Comparison of ENCODE assay signal across 10 mouse cellular contexts in genomic region chr12:26885831-26886634, GRCm38 (mm10).
DNase-seq lines count a peak whose midpoint lies in the region; ATAC-seq lines count a peak whose summit lies in the region.
"Had no signal": no experiment of that assay in that cellular context is flagged by ENCODE, and none has a peak within 500 bp of the region (broad histone marks: within the 10 kb centered on the region; RNA-seq: fewer than 3 reads in every experiment).

No protein-coding gene starts in this region.

- ATAC-seq in forebrain, embryonic 11.5 days (replicated peaks; ENCODE audit: low FRiP score) = peak; percentile 73
- ATAC-seq: Patski had no signal

- intact Hi-C loops in heart, postnatal 10 days (cut with DNase I) = no loop called here

- no peaks in the 10 kb centered on the region for H3K36me3 ChIP-seq in forebrain, embryonic 11.5 days (ENCODE audit: control insufficient read depth, insufficient read depth, low read length)
- no peaks in the 10 kb centered on the region for H3K36me3 ChIP-seq in limb, embryonic 10.5 days

- WGBS in forebrain, embryonic 11.5 days = 12% methylated on average over 12 of the region's 12 CpGs
- 41% methylated on average over 12 of the region's 12 CpGs for WGBS in limb, embryonic 10.5 days

- H3K27ac ChIP-seq in forebrain, embryonic 11.5 days (ENCODE audit: low read depth, low read length) = peak overlapping the region; percentile 84
- H3K27ac ChIP-seq in limb, embryonic 10.5 days = peak overlapping the region; percentile 71

- peak overlapping the region; percentile 2; the same call in 1 of the 2 replicates for H3K4me2 ChIP-seq in forebrain, embryonic 11.5 days (ENCODE audit: low read depth, low read length, severe bottlenecking)

- no peak overlapping the region for H3K4me3 ChIP-seq in forebrain, embryonic 11.5 days (ENCODE audit: low read depth, low read length)
- no peak overlapping the region for H3K4me3 ChIP-seq in limb, embryonic 10.5 days
- H3K4me3 ChIP-seq: erythroblast, embryonic 14.5 days had no signal

- DNase-seq in layer of hippocampus, adult 11-12 months (ENCODE audit: low spot score) = peak; percentile 11
- no peak for DNase-seq in layer of hippocampus, adult 9-10 months (ENCODE audit: low spot score)
- peak; percentile 59 for DNase-seq in forebrain, embryonic 11.5 days (ENCODE audit: low spot score)
- DNase-seq in heart, postnatal 10 days = peak; percentile 64 to 66
- DNase-seq in limb, embryonic 10.5 days (ENCODE audit: low spot score) = no peak
- peak; percentile 8 to 19 for DNase-seq in right cerebral cortex, postnatal 36 days (ENCODE audit: low spot score in 2 of 2)
- DNase-seq in kidney, adult 11 months = no peak
- no peak for DNase-seq in lung, postnatal 36 days

- H3K4me1 ChIP-seq in forebrain, embryonic 11.5 days (replicated peaks; ENCODE audit: control insufficient read depth, insufficient read depth, low read length) = peaks cover 13% of the 10 kb centered on the region; the same call in 1 of the 2 replicates
- H3K4me1 ChIP-seq in limb, embryonic 10.5 days = peaks cover 35% of the 10 kb centered on the region

- H3K9ac ChIP-seq in forebrain, embryonic 11.5 days (ENCODE audit: low read length) = peak overlapping the region; percentile 32; the same call in 1 of the 2 replicates

- no peaks in the 10 kb centered on the region for H3K9me3 ChIP-seq in forebrain, embryonic 11.5 days (ENCODE audit: control insufficient read depth, low read length)
- H3K9me3 ChIP-seq in limb, embryonic 10.5 days (replicated peaks) = no peaks in the 10 kb centered on the region

- H3K27me3 ChIP-seq in forebrain, embryonic 11.5 days (ENCODE audit: control insufficient read depth, insufficient read depth, low read length) = no peaks in the 10 kb centered on the region
- no peaks in the 10 kb centered on the region for H3K27me3 ChIP-seq in limb, embryonic 10.5 days (ENCODE audit: low read depth, poor library complexity, severe bottlenecking)
- H3K27me3 ChIP-seq: Patski had no signal

Comparison
In these comparisons a context has a peak if more than half of its experiments do, and no peak if none do; other contexts are left out.
1. DNase-seq: peak in layer of hippocampus, adult 11-12 months (single experiment), forebrain, embryonic 11.5 days (single experiment), heart, postnatal 10 days (2 of 2) and right cerebral cortex, postnatal 36 days (2 of 2); none in layer of hippocampus, adult 9-10 months (single experiment), limb, embryonic 10.5 days (single experiment), kidney, adult 11 months (single experiment) and lung, postnatal 36 days (single experiment).